Mouse (Mus musculus) E14TG2a.4 (cell line): ENCODE measurements around the gene Fars2.

Experiments used
- CTCF ChIP-seq: conservative IDR thresholded peaks from 2 replicates; pipeline ENCODE4 v1.5.1; 2014; ENCODE audit warnings: low read length
- NANOG ChIP-seq: IDR thresholded peaks from 2 replicates; pipeline ENCODE4 v1.6.1; 2014; ENCODE audit warnings: borderline replicate concordance, low read length, mixed read lengths
- POU5F1 ChIP-seq: IDR thresholded peaks from 2 replicates; pipeline ENCODE4 v1.6.1; 2014; ENCODE audit warnings: low read length, borderline replicate concordance

DNA sequence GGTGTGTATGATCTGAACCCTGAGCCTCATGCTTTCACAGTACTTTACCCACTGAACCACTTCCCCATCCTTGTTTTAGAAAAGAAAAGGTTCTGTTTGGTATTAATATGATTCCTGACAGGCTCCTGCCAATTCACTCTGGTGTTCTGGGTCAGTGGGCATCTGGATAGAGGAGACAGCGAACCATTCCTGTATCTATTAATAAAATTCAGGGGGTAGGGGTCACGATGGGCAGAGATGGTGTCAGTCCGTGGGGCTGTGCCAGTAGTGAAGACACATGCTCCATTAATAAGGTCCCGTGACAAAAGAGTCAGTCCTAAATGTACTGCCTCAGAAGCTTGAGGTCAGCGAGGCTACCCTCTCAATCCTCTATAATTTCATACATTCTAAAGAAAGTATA is 4.0 kb upstream of the Fars2 start:
- TF ChIP-seq CTCF = no peak
- no peak for TF ChIP-seq NANOG
- no peak for TF ChIP-seq POU5F1
